Mouse (Mus musculus): ENCODE data around the gene Abt1. TPM values are rescaled to one million over a fixed set of nuclear protein-coding genes. Genes with fewer than 3 reads are reported as not detected.

The Abt1 gene
- polyA plus RNA-seq, 1 experiment from 2014 or later = 7.4 TPM

- no peak for ATAC-seq (ENCODE audit: low FRiP score, low TSS enrichment)
- H3K9me3 ChIP-seq (ENCODE audit: control insufficient read depth, low read length) = no peaks in the 10 kb centered on the region
- no peaks in the 10 kb centered on the region for H3K4me1 ChIP-seq (replicated peaks; ENCODE audit: control insufficient read depth, insufficient read depth)
- H3K9ac ChIP-seq (ENCODE audit: low read length) = no peak overlapping the region
- H3K4me2 ChIP-seq (replicated peaks; ENCODE audit: low read depth) = no peak overlapping the region
- TF ChIP-seq CTCF (IDR thresholded peaks at IDR 0.05; ENCODE audit: low read depth) (no peak), EP300 (optimal IDR thresholded peaks at IDR 0.05) (no peak)
- H3K27ac ChIP-seq (replicated peaks) = no peak overlapping the region
- H3K27me3 ChIP-seq (ENCODE audit: control insufficient read depth, insufficient read depth, low read length) = no peaks in the 10 kb centered on the region
- H3K36me3 ChIP-seq (ENCODE audit: control insufficient read depth, insufficient read depth, low read length) = no peaks in the 10 kb centered on the region
- WGBS = 59% methylated on average over 16 of the region's 16 CpGs
- no peak for DNase-seq (ENCODE audit: low spot score)
- H3K4me3 ChIP-seq (ENCODE audit: low read depth, low read length) = no peak overlapping the region
Measured at GRCm38 (mm10) chr13:23428166-23428993, 4.7 kb upstream of the Abt1 start.

- H3K4me3 ChIP-seq (ENCODE audit: low read depth, low read length) = no peak overlapping the region
- no peak overlapping the region for H3K9ac ChIP-seq (ENCODE audit: low read length)
- ATAC-seq (ENCODE audit: low FRiP score, low TSS enrichment) (no peak), DNase-seq (ENCODE audit: low spot score) (no peak)
- TF ChIP-seq EP300 (optimal IDR thresholded peaks at IDR 0.05) = no peak
- TF ChIP-seq CTCF (IDR thresholded peaks at IDR 0.05; ENCODE audit: low read depth) = no peak
- WGBS = 62% methylated on average over 10 of the region's 10 CpGs
- H3K27me3 ChIP-seq (ENCODE audit: control insufficient read depth, insufficient read depth, low read length) = no peaks in the 10 kb centered on the region
- H3K9me3 ChIP-seq (ENCODE audit: control insufficient read depth, low read length) = no peaks in the 10 kb centered on the region
- H3K4me2 ChIP-seq (replicated peaks; ENCODE audit: low read depth) = no peak overlapping the region
- no peaks in the 10 kb centered on the region for H3K36me3 ChIP-seq (ENCODE audit: control insufficient read depth, insufficient read depth, low read length)
- H3K4me1 ChIP-seq (replicated peaks; ENCODE audit: control insufficient read depth, insufficient read depth) = no peaks in the 10 kb centered on the region
- no peak overlapping the region for H3K27ac ChIP-seq (replicated peaks)
Measured at GRCm38 (mm10) chr13:23427401-23427910, 3.8 kb upstream of the Abt1 start.

- H3K9me3 ChIP-seq (ENCODE audit: control insufficient read depth, low read length) = no peaks in the 10 kb centered on the region
- H3K4me3 ChIP-seq (ENCODE audit: low read depth, low read length) = no peak overlapping the region
- no peak for DNase-seq (ENCODE audit: low spot score)
- WGBS = 29% methylated on average over 14 of the region's 14 CpGs
- TF ChIP-seq EP300 (optimal IDR thresholded peaks at IDR 0.05) = no peak
- TF ChIP-seq CTCF (IDR thresholded peaks at IDR 0.05; ENCODE audit: low read depth) = no peak
- no peaks in the 10 kb centered on the region for H3K27me3 ChIP-seq (ENCODE audit: control insufficient read depth, insufficient read depth, low read length)
- ATAC-seq (ENCODE audit: low FRiP score, low TSS enrichment) = no peak
- H3K9ac ChIP-seq (ENCODE audit: low read length) = no peak overlapping the region
- no peak overlapping the region for H3K27ac ChIP-seq (replicated peaks)
- H3K36me3 ChIP-seq (ENCODE audit: control insufficient read depth, insufficient read depth, low read length) = no peaks in the 10 kb centered on the region; the same call in 1 of the 2 replicates
- no peak overlapping the region for H3K4me2 ChIP-seq (replicated peaks; ENCODE audit: low read depth)
- H3K4me1 ChIP-seq (replicated peaks; ENCODE audit: control insufficient read depth, insufficient read depth) = no peaks in the 10 kb centered on the region
Measured at GRCm38 (mm10) chr13:23426922-23427321, 3.3 kb upstream of the Abt1 start.

GRCm38 (mm10) chr13:23426335-23426734 is 2.7 kb upstream of the Abt1 start:
- H3K4me1 ChIP-seq (replicated peaks; ENCODE audit: control insufficient read depth, insufficient read depth) = no peaks in the 10 kb centered on the region
- H3K4me3 ChIP-seq (ENCODE audit: low read depth, low read length) = no peak overlapping the region
- H3K27me3 ChIP-seq (ENCODE audit: control insufficient read depth, insufficient read depth, low read length) = no peaks in the 10 kb centered on the region
- H3K4me2 ChIP-seq (replicated peaks; ENCODE audit: low read depth) = no peak overlapping the region
- ATAC-seq (ENCODE audit: low FRiP score, low TSS enrichment) = no peak
- no peak for DNase-seq (ENCODE audit: low spot score)
- H3K27ac ChIP-seq (replicated peaks) = no peak overlapping the region
- WGBS = 22% methylated on average over 8 of the region's 8 CpGs
- no peaks in the 10 kb centered on the region for H3K9me3 ChIP-seq (ENCODE audit: control insufficient read depth, low read length)
- H3K9ac ChIP-seq (ENCODE audit: low read length) = no peak overlapping the region
- peaks cover 4% of the 10 kb centered on the region for H3K36me3 ChIP-seq (ENCODE audit: control insufficient read depth, insufficient read depth, low read length)
- no peak for TF ChIP-seq EP300 (optimal IDR thresholded peaks at IDR 0.05)
- no peak for TF ChIP-seq CTCF (IDR thresholded peaks at IDR 0.05; ENCODE audit: low read depth)

GRCm38 (mm10) chr13:23425505-23425904 is 1.8 kb upstream of the Abt1 start:
- no peak overlapping the region for H3K4me3 ChIP-seq (ENCODE audit: low read depth, low read length)
- H3K9ac ChIP-seq (ENCODE audit: low read length) = no peak overlapping the region
- no peaks in the 10 kb centered on the region for H3K27me3 ChIP-seq (ENCODE audit: control insufficient read depth, insufficient read depth, low read length)
- 6% methylated on average over 9 of the region's 9 CpGs for WGBS
- H3K4me2 ChIP-seq (replicated peaks; ENCODE audit: low read depth) = no peak overlapping the region
- no peaks in the 10 kb centered on the region for H3K9me3 ChIP-seq (ENCODE audit: control insufficient read depth, low read length)
- H3K36me3 ChIP-seq (ENCODE audit: control insufficient read depth, insufficient read depth, low read length) = peaks cover 11% of the 10 kb centered on the region
- TF ChIP-seq EP300 (optimal IDR thresholded peaks at IDR 0.05) (no peak), CTCF (IDR thresholded peaks at IDR 0.05; ENCODE audit: low read depth) (no peak)
- no peak overlapping the region for H3K27ac ChIP-seq (replicated peaks)
- peak; percentile 43 for DNase-seq (ENCODE audit: low spot score)
- no peak for ATAC-seq (ENCODE audit: low FRiP score, low TSS enrichment)
- no peaks in the 10 kb centered on the region for H3K4me1 ChIP-seq (replicated peaks; ENCODE audit: control insufficient read depth, insufficient read depth)
